Mouse (Mus musculus) erythroblast, embryonic 14.5 days (primary cell): ENCODE data around the gene Mutyh. TPM values are rescaled to one million over a fixed set of nuclear protein-coding genes. Genes with fewer than 3 reads are reported as not detected.

Experiments used
- H3K27me3 ChIP-seq: 2 replicates; pipeline ENCODE4 v1.6.1; 2012; ENCODE audit warnings: inconsistent platforms; ENCODE audit not compliant: control insufficient read depth
- H3K36me3 ChIP-seq: 2 replicates; pipeline ENCODE4 v1.6.1; 2012; ENCODE audit warnings: mild to moderate bottlenecking, inconsistent platforms; ENCODE audit not compliant: control insufficient read depth
- H3K4me1 ChIP-seq: 2 replicates; pipeline ENCODE4 v1.6.1; 2012; ENCODE audit warnings: inconsistent platforms; ENCODE audit not compliant: control insufficient read depth
- H3K4me3 ChIP-seq: replicated peaks from 2 replicates; pipeline ENCODE3; 2012; ENCODE audit warnings: moderate library complexity, mild to moderate bottlenecking, inconsistent platforms
- H3K9me3 ChIP-seq: 2 replicates; pipeline ENCODE4 v1.6.1; 2012; ENCODE audit warnings: low read length, inconsistent platforms, mixed read lengths; ENCODE audit not compliant: control insufficient read depth
- GATA1 ChIP-seq: IDR thresholded peaks from 2 replicates; pipeline ENCODE4 v1.6.1; 2012; ENCODE audit warnings: low read length, inconsistent platforms, mixed read lengths
- TAL1 ChIP-seq: IDR thresholded peaks from 3 replicates; pipeline ENCODE4 v1.6.1; 2012; ENCODE audit warnings: low read length, inconsistent platforms, mixed read lengths
- polyA plus RNA-seq: library from polyadenylated mRNA; stranded (reverse); fragments of >175 nt; gene quantifications from 2 replicates; pipeline ENCODE4 v1.2.3, GENCODE M21; 2012

The Mutyh gene
- 0.14 TPM in 1 of 2 replicates, not detected in the other for polyA plus RNA-seq

GRCm38 (mm10) chr4:116807197-116808129 is at the start of gene Mutyh, which contains the start of gene Toe1:
Gene Mutyh, plus strand, starts transcription at chr4:116807723.
Gene Toe1, minus strand, starts transcription at chr4:116807640.
- Histone ChIP-seq H3K27me3 (no peaks in the 10 kb centered on the region), H3K9me3 (no peaks in the 10 kb centered on the region), H3K4me1 (peaks cover 28% of the 10 kb centered on the region), H3K4me3 (peak within 1 kb of the TSS; percentile 80), H3K36me3 (peaks cover 39% of the 10 kb centered on the region)
- TF ChIP-seq GATA1 (no peak), TAL1 (no peak)

- Histone ChIP-seq H3K27me3 (no peaks in the 10 kb centered on the region), H3K36me3 (no peaks in the 10 kb centered on the region), H3K4me1 (no peaks in the 10 kb centered on the region), H3K4me3 (no peak overlapping the region), H3K9me3 (no peaks in the 10 kb centered on the region)
- no peak for TF ChIP-seq TAL1
- no peak for TF ChIP-seq GATA1
Observed at GRCm38 (mm10) chr4:116761914-116762313, 45.6 kb upstream of the Mutyh start.

- Histone ChIP-seq H3K4me1 (peaks cover 7% of the 10 kb centered on the region), H3K27me3 (no peaks in the 10 kb centered on the region), H3K9me3 (no peaks in the 10 kb centered on the region), H3K36me3 (no peaks in the 10 kb centered on the region), H3K4me3 (no peak overlapping the region)
- TF ChIP-seq TAL1, result no peak
- no peak for TF ChIP-seq GATA1
Observed at GRCm38 (mm10) chr4:116764001-116764400, 43.5 kb upstream of the Mutyh start.

GRCm38 (mm10) chr4:116768510-116768909 is 39.0 kb upstream of the Mutyh start:
- H3K4me1 ChIP-seq, result peaks cover 11% of the 10 kb centered on the region
- TF ChIP-seq TAL1 (no peak), GATA1 (no peak)

GRCm38 (mm10) chr4:116769060-116769459 is 38.5 kb upstream of the Mutyh start:
- Histone ChIP-seq H3K36me3 (no peaks in the 10 kb centered on the region), H3K4me1 (peaks cover 11% of the 10 kb centered on the region), H3K4me3 (no peak overlapping the region), H3K9me3 (no peaks in the 10 kb centered on the region), H3K27me3 (no peaks in the 10 kb centered on the region)
- TF ChIP-seq GATA1 (no peak), TAL1 (no peak)

More at GRCm38 (mm10) chr4:116768510-116768909, 39.0 kb upstream of the Mutyh start:
- Histone ChIP-seq H3K9me3 (no peaks in the 10 kb centered on the region), H3K4me3 (no peak overlapping the region), H3K36me3 (no peaks in the 10 kb centered on the region), H3K27me3 (no peaks in the 10 kb centered on the region)

- Histone ChIP-seq H3K4me3 (no peak overlapping the region), H3K4me1 (no peaks in the 10 kb centered on the region), H3K36me3 (no peaks in the 10 kb centered on the region), H3K27me3 (no peaks in the 10 kb centered on the region), H3K9me3 (no peaks in the 10 kb centered on the region)
- TF ChIP-seq GATA1 (no peak), TAL1 (no peak)
Observed at GRCm38 (mm10) chr4:116776391-116776790, 31.1 kb upstream of the Mutyh start.

- Histone ChIP-seq H3K4me1 (no peaks in the 10 kb centered on the region), H3K9me3 (no peaks in the 10 kb centered on the region), H3K27me3 (no peaks in the 10 kb centered on the region), H3K36me3 (no peaks in the 10 kb centered on the region), H3K4me3 (no peak overlapping the region)
- TF ChIP-seq TAL1 (no peak), GATA1 (no peak)
Observed at GRCm38 (mm10) chr4:116777079-116777478, 30.4 kb upstream of the Mutyh start.

- no peak for TF ChIP-seq TAL1
- TF ChIP-seq GATA1, result no peak
- Histone ChIP-seq H3K27me3 (no peaks in the 10 kb centered on the region), H3K4me1 (no peaks in the 10 kb centered on the region)
Observed at GRCm38 (mm10) chr4:116780541-116780940, 27.0 kb upstream of the Mutyh start.

GRCm38 (mm10) chr4:116781366-116781765 is 26.2 kb upstream of the Mutyh start:
- no peak overlapping the region for H3K4me3 ChIP-seq
- no peaks in the 10 kb centered on the region for H3K36me3 ChIP-seq
- TF ChIP-seq TAL1 (no peak), GATA1 (no peak)
- no peaks in the 10 kb centered on the region for H3K9me3 ChIP-seq
- H3K27me3 ChIP-seq, result no peaks in the 10 kb centered on the region
- no peaks in the 10 kb centered on the region for H3K4me1 ChIP-seq

More at GRCm38 (mm10) chr4:116780541-116780940, 27.0 kb upstream of the Mutyh start:
- Histone ChIP-seq H3K36me3 (no peaks in the 10 kb centered on the region), H3K9me3 (no peaks in the 10 kb centered on the region), H3K4me3 (no peak overlapping the region)
